Mouse (Mus musculus): ENCODE results near the gene Ninj2.

DNA sequence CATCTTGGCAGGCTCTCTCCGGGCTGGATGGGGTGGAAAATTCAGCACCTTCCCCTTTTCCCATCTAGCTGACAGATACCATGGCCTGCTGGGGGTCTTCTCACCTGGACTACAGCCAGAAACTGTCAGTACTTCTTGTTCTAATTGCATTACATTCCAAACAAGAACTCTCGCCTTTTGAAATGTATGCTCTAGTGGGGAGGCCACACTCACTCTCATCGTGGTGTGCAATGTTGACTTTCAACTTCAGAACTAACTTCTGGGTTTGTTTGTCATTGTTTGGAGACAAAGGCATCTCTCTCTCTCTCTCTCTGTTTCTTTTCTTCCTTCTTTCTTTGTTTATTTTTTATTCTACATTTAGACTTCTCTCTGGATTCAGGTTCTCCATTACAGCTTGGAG is 93.4 kb downstream of the Ninj2 start:
- TF ChIP-seq CTCF (IDR thresholded peaks at IDR 0.05; ENCODE audit: low read depth) = no peak
- TF ChIP-seq EP300 (IDR thresholded peaks at IDR 0.05; ENCODE audit: low read depth) = no peak

Measured in heart, postnatal 0 days (tissue).